Mouse (Mus musculus) liver, postnatal 0 days (tissue): ENCODE measurements around the gene Gm5150.

Source experiments
- CTCF ChIP-seq: sonication (generic); IDR thresholded peaks from 2 replicates; pipeline ENCODE4 v1.5.1; 2016; ENCODE audit warnings: antibody characterized with exemption, low read depth
- EP300 ChIP-seq: IDR thresholded peaks from 2 replicates; pipeline ENCODE4 v1.6.1; 2016; ENCODE audit warnings: antibody characterized with exemption, low read depth, mild to moderate bottlenecking

DNA sequence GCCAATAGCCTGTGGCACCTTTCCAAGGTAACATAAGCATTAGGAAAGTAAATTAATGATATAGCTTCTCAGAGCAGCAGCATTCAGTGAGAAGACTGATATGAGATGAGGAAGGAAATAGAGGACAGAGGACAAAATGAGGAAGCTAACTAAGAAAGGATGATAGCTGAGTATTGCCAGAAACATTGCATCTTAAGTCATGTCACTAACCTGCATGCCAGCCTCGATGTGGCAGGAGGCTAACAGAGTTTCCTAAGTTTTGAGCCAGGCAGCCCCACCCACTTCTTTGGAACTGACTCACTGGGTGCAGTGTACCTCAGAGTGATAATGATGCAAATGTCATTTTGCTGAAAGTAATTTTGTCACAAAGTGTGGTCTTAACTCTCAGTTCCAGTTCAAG is 16.0 kb upstream of the Gm5150 start:
- TF ChIP-seq CTCF (no peak), EP300 (no peak)
